Mouse (Mus musculus) retina, postnatal 7 days (tissue): Measurements from ENCODE around the gene Gpbar1.
A peak's percentile ranks its signal among the peaks of the same experiment; 100 is the strongest.

Experiments
- DNase-seq: peaks from one replicate; pipeline ENCODE4 v3.0.0-alpha.2; 2012; ENCODE audit warnings: low read depth, low spot score

Gene Gpbar1

GRCm38 (mm10) chr1:74278538-74278937, at the start of gene Gpbar1:
Gene Gpbar1, plus strand, starts transcription at chr1:74278550.
- DNase-seq, result no peak

- DNase-seq, result no peak
These were observed 48.4 kb upstream of the Gpbar1 start for GRCm38 (mm10) chr1:74229942-74230341.

- no peak for DNase-seq
These were observed 47.4 kb upstream of the Gpbar1 start for GRCm38 (mm10) chr1:74230992-74231391.

DNA sequence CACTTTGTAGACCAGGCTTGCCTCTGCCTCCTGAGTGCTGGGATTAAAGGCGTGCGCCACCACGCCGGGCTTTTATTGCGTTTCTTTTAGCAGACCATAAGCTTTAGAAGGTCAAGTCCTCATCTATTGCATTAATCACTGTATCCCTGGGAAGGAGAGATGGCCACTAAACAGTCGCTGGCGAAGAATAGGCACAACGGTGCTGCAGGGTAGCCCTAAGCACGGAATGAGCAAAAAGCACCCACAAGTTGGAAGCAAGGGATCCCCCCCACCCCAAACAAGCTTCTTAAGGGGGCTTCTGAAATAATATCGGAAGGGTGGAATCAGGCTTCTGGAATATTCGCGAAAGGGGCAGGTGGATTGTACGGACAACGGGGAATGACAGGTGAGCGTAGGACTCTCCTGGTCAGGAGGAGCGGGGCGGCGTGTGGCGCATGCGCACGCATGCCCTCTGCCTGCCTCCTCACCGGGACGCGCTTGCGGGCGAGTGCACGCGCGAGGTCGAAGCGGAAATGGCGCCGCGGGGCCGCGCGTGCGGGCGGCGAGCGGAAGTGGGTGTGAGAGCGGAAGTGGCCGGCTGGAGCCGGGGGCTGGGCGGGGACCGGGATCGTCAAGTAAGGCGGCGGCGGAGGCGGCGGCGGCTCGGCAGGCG, 42.3 kb upstream of the Gpbar1 start, which contains the start of gene Arpc2:
Arpc2 (plus strand) TSS at position 147 of the 652 bp plus-strand sequence.
- DNase-seq, result peak; percentile 96

DNA sequence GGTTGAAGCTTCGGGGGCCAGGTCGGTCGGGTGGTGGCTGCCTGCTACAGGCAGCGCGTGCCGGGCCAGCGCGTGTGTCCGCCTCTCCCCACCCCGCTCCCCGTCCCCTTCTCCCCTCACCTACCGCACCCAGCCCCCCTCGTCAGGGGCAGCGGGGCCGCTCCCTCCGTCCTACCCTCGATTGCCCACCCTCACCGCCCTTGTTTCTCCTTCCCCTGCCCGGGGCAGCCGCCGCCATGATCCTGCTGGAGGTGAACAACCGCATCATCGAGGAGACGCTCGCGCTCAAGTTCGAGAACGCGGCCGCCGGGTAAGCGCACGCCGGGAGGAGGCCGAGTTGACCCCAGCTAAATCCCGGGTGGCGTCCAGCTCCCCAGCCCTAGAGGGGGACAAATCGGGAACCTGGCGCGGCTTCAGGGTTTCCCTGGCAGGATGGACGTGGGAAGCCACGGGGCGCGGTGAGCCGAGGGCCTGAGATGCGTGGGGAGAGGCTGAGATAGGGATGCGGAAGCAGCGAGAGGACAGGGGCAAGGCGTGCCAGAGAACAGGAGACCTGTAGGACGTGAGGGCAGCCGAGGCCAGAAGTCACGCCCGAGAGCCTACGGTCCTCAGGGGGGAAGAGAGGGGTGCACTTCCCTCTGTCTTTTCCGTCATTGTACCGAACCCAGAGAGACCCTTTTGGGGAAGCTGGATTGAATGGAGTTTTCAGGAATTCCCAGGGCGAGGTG, 41.6 kb upstream of the Gpbar1 start:
- peak; percentile 33 for DNase-seq

GRCm38 (mm10) chr1:74237671-74238070, 40.7 kb upstream of the Gpbar1 start:
- no peak for DNase-seq

- no peak for DNase-seq
These were observed 40.2 kb upstream of the Gpbar1 start for GRCm38 (mm10) chr1:74238136-74238535.

GRCm38 (mm10) chr1:74239162-74239561, 39.2 kb upstream of the Gpbar1 start:
- DNase-seq, result no peak

GRCm38 (mm10) chr1:74239618-74240017, 38.7 kb upstream of the Gpbar1 start:
- DNase-seq, result no peak

GRCm38 (mm10) chr1:74240311-74240710, 38.0 kb upstream of the Gpbar1 start:
- DNase-seq, result no peak

GRCm38 (mm10) chr1:74240832-74241231, 37.5 kb upstream of the Gpbar1 start:
- no peak for DNase-seq

DNA sequence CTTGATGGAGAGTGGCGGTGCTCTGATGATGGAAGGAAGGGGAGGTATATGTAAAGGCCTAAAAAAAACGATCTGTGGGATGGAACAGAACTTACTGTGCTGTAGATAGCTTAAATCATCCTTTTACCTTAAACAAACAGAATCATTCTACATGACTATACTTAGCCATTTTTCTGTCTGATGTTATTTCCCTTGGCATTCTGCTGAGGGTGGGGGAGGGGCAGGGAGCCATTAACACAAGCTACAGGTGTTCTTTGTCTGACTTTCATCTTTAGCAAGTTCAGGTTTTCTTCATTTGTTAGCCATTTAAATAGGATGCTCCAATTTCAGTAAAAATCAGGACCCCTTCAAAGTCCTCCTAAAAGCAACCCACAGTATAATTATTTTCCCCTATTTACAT, 32.8 kb upstream of the Gpbar1 start:
- no peak for DNase-seq

GRCm38 (mm10) chr1:74248799-74249198, 29.6 kb upstream of the Gpbar1 start:
- no peak for DNase-seq

DNA sequence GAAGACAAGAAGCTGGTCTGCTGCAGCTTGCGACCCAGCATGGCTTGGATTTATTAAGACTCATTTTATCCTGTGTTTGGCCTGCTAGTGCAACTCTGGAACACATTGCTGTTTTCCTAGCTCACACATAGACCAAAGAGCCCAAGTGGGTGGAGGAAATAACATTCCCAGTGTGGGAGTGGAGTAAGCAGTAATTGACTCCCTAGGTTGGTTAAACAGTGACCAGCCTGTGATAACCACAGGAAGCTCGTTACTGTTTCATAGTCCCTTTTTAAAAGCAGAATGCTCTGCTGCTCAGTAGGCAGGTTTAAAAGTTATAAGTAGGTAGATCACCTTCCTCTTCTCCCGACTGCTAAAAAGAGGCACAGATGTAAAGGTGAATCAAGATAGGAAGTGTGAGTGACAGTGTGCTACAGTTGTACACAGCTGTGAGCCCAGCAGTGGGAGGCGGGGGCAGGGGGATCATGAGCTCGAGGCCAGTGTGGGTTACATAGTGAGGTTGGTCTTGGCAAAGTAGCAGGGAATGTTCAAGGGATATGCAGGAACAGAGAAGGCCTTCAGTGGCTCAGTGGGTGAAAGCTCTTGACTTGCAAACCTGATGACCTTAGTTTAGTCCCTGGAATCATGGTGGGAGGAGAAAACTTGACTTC, 28.9 kb upstream of the Gpbar1 start:
- no peak for DNase-seq

DNA sequence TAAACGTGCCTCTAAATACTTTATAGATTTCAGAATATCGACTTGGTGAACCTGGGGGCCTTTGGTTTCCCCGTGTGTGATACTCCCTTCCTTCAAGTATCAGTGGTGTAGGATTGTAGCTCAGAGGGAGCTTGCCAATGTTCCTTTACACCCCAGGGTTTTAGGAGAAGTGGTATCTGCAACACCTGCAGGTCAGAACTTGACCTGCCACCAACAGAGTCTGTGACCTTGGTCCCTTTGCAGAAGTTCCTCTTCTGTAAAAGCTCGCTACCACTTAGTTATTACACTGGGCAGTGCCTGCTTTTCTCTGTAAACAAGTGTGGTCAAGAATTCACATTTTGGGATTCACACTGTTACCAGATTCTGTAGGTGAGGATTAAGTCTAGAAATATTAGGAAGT, 28.3 kb upstream of the Gpbar1 start:
- DNase-seq, result no peak

GRCm38 (mm10) chr1:74255704-74256345, 22.5 kb upstream of the Gpbar1 start:
- DNase-seq, result no peak

GRCm38 (mm10) chr1:74256782-74257181, 21.6 kb upstream of the Gpbar1 start:
- no peak for DNase-seq

GRCm38 (mm10) chr1:74262510-74262909, 15.8 kb upstream of the Gpbar1 start:
- no peak for DNase-seq

DNA sequence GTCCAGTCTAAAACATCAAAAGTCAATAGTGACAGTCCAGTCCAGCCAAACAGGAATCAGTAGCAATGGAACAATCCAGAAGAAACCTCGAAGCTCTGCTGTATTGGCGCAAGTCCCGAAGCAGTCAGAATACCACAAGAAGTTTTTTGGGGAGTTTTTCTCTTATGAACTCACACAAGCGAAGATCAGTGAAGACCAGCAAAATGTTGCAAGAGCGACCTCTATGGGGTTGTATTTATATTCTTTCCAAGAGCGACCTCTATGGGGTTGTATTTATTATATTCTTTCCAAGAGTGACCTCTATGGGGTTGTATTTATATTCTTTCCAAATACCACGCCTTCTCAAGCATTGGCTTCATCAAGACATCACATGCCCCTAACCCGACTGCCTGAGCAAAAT, 9.6 kb upstream of the Gpbar1 start:
- no peak for DNase-seq

- DNase-seq, result no peak
These were observed 6.7 kb upstream of the Gpbar1 start for GRCm38 (mm10) chr1:74271659-74272058.

DNA sequence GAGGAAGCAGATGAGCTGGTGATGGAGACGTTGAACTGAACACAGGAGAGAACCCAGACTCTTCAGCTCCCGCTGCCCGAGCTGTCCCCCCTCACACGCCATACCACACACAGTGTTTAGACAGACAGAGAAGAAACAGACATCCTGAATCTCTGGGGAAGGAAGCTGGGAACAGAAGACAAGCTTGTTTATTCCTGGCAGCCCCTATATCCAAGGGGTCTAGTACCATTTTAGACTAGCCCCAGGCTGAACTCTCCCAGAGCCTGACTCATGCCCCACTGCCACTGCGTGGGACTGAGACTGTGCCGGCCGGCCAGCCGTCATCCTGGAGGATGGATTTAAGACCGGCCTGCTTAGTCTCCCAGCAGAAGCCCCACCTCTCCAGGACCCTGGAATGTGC, 3.3 kb upstream of the Gpbar1 start:
- no peak for DNase-seq

DNA sequence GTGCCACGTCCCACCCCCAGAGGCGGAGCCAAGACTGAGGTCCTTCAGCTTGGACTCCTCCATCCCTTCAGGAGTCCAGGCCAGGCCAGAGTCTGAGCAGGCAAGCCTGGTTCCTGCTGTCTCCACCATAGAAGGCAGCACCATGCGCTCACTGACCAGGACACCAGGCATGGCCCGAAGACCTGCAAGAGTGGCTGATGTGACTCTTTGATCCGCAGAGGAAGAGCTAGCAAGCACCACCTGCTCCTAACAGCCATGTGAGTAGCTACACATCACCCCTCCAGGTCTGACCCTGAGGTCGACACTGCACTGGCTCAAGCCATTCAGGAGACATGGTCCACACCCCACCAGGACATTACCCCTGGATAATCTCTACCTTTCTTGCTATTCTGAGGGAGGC, 1.3 kb upstream of the Gpbar1 start:
- DNase-seq, result no peak
